Mouse (Mus musculus): ENCODE results near the gene Tbc1d1.

DNA sequence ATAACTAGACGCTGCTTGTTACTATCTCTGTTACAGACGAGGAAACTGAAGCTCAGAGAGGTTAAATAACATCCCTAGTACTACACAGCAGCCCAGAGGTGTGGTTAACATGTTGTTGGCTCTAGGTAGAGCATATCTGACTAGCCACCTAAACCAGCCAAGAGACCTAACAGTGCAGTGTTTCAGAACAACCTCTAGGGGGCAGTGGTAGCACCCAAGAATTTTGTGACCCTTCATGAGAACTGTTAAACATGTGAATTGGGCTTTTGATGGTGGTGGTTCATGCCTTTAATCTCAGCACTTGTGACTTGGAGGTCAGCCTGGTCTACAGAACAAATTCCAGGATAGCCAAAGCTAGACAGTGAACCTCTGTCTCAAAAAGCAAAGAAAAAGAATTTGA, 46.2 kb downstream of the Tbc1d1 start:
- TF ChIP-seq MAX (IDR thresholded peaks at IDR 0.05; ENCODE audit: low read depth) (no peak), REST (IDR thresholded peaks at IDR 0.05; ENCODE audit: insufficient read depth, insufficient read length) (no peak), POLR2A (IDR thresholded peaks at IDR 0.05; ENCODE audit: insufficient read length, low read depth) (no peak), SRF (IDR thresholded peaks at IDR 0.05; ENCODE audit: control insufficient read depth, insufficient read length, low read depth) (no peak), USF1 (IDR thresholded peaks at IDR 0.05; ENCODE audit: low read depth) (no peak), E2F4 (IDR thresholded peaks at IDR 0.05; ENCODE audit: insufficient read depth) (no peak)

Measured in myocyte (in vitro differentiated cells).